Mouse (Mus musculus) testis, adult 2 months (tissue): ENCODE data around the gene Oaf.

Experiments
- CTCF ChIP-seq: fragments of 200-500 bp; IDR thresholded peaks from 2 replicates; pipeline ENCODE4 v1.5.1; 2012; ENCODE audit warnings: low read depth, mild to moderate bottlenecking, inconsistent platforms, low read length, moderate library complexity; ENCODE audit not compliant: control insufficient read depth, insufficient read depth, insufficient replicate concordance
- POLR2A ChIP-seq: fragments of 200-500 bp; IDR thresholded peaks from 2 replicates; pipeline ENCODE4 v1.6.1; 2012; ENCODE audit warnings: low read depth, mild to moderate bottlenecking, inconsistent platforms, low read length, moderate library complexity; ENCODE audit not compliant: control insufficient read depth

DNA sequence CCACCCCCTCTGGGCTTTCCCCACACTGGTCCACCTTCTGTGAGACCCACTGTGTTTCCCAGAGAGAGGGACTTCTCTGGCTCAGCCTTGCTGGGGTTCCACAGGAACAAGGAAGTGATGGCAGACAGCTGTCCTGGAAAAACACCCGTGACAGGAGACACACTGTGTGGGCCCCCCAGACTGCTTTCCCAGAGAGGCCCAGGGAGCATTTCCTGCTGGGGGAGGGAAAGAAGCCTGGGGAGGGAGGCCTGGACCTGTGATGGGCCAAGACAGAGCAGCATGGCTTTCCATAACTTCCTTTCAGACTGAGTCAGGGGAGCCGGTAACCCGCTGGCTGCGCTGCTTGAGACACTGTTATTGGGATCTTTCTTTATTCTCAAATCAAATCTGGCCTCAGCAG lies 8.8 kb downstream of the Oaf start:
- TF ChIP-seq CTCF (no peak), POLR2A (no peak)
